Mouse (Mus musculus): ENCODE results near the gene Slc7a5. TPM values are rescaled to one million over a fixed set of nuclear protein-coding genes. Genes with fewer than 3 reads are reported as not detected.

Slc7a5 gene
- 39.6 and 41.1 TPM in 2 replicates for polyA plus RNA-seq (2015; fragmentation: Nextera tagmentation; extraction: Ambion mirVana)

DNA sequence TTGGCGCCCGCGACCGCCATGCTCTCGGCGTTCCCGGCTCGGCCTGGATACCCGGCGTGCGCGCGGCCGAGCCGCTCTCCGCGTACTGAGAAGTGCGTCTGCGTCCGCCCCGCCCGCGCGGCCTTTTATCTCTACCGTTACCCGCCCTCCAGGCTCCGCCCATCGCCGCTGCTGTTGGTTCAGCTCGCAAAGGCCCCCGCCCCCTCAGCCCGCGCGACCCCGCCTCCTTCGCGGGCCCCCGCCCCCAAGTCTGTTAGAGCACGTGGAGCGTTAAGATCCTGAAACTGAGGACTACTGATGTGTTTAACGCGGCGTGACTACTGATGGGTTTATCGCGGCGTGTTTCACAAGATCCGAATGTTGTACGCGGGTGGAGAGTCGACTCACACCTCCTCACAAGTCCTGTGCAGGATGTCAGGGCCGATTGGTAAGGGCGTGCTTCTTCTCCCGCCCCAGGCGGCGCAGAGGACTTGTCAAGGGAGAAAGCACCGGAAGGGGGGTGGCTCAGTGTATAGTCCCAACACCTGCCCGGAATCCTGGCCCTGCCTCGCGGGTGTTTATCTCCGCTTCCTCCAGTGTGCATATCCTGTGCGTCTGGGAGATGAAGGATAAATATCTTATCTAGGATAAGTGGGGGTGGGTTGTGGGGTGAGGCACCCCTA lies at the start of gene Slc7a5:
Gene Slc7a5 (minus strand): TSS at position 108 of the 662 bp plus-strand sequence.
- Histone ChIP-seq H3K36me3 (no peaks in the 10 kb centered on the region), H3K9ac (replicated peaks) (peak within 1 kb of the TSS; percentile 70), H3K27ac (replicated peaks) (peak within 1 kb of the TSS; percentile 76), H3K27me3 (replicated peaks) (peaks cover 5% of the 10 kb centered on the region; the same call in 1 of the 2 replicates), H3K4me1 (peaks cover 38% of the 10 kb centered on the region), H3K9me3 (replicated peaks) (no peaks in the 10 kb centered on the region), H3K4me3 (replicated peaks) (peak within 1 kb of the TSS; percentile 85), H3K4me2 (peak within 1 kb of the TSS; percentile 98)
- WGBS: under 1% methylated on average over 60 of the region's 61 CpGs
- ATAC-seq (ENCODE audit: low FRiP score): peak; percentile 94

GRCm38 (mm10) chr8:121955825-121956500 lies 48.5 kb upstream of the Slc7a5 start:
- no peaks in the 10 kb centered on the region; the same call in 1 of the 2 replicates for H3K36me3 ChIP-seq
- no peak overlapping the region for H3K4me3 ChIP-seq (replicated peaks)
- no peaks in the 10 kb centered on the region for H3K27me3 ChIP-seq (replicated peaks)
- H3K27ac ChIP-seq (replicated peaks): no peak overlapping the region
- peaks cover 30% of the 10 kb centered on the region for H3K4me1 ChIP-seq
- no peak overlapping the region for H3K4me2 ChIP-seq
- no peak for ATAC-seq (ENCODE audit: low FRiP score)
- no peak overlapping the region for H3K9ac ChIP-seq (replicated peaks)
- no peaks in the 10 kb centered on the region for H3K9me3 ChIP-seq (replicated peaks)
- WGBS: 83% methylated on average over 1 of the region's 1 CpGs

DNA sequence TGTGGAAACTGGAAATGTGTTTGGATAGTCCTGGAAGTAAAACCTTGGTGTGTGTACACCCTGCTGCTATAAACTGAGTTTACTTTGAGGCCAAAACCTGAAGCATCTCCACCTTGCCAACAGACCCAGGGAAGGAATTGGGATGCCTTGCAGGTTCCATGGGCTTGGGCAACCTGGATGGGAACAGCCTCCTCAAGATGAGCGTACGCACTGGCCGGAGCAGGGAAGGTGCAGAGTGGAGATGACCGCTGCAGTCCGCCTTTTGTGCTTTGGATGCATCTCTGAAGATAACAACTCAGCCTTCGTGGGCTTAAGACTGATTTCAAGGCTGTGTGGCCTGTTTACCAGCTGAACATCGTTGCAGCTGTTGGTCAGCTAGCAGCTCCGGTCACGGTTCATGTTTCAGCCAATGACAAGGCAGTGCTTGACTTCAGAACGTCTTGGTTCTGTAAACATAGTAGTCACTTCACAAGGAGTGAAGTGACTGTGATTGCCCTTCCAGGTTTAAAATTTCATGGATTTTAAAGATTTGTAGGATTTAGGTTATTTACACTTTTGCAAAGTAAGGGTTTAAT lies 47.6 kb upstream of the Slc7a5 start:
- Histone ChIP-seq H3K36me3 (no peaks in the 10 kb centered on the region; the same call in 1 of the 2 replicates), H3K4me1 (peaks cover 30% of the 10 kb centered on the region), H3K4me3 (replicated peaks) (no peak overlapping the region), H3K9me3 (replicated peaks) (no peaks in the 10 kb centered on the region), H3K9ac (replicated peaks) (no peak overlapping the region), H3K27ac (replicated peaks) (no peak overlapping the region), H3K27me3 (replicated peaks) (no peaks in the 10 kb centered on the region), H3K4me2 (no peak overlapping the region)
- ATAC-seq (ENCODE audit: low FRiP score): no peak
- WGBS: 82% methylated on average over 10 of the region's 10 CpGs

DNA sequence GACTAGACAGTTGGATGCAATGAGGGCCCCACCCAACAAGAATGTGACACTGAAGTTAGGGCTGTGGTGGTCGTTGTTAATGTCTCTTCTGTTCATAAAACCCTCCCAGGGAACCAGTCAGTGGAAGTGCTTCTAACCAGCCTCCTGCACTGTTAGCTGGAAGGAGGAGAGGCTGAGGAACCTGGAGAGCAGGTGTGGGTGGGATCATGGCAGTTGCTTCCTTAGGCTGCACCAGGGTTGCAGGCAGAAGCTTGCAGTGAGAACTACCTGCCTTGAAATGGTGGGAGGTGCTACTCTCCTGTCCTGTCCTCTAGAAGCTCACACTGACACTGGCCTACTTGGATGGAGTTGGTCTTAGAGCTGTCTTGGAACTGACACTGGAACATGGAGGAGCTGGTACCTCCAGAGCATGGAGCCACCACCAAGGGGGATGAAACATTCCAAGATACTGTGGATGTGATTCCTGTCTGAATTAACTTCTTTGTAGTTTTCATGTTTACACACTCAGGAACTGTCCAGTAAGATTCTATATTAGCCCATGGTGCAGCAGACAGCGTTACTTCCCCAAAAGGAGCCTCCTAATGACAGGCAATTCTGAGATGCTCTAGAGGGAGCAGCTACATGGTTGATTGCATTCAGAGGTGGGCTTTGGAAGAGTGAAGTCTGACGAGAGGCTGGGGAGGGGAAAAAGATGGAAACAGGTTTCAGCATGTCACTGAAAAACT lies 46.5 kb upstream of the Slc7a5 start:
- Histone ChIP-seq H3K4me2 (no peak overlapping the region), H3K36me3 (no peaks in the 10 kb centered on the region; the same call in 1 of the 2 replicates), H3K4me3 (replicated peaks) (no peak overlapping the region), H3K9ac (replicated peaks) (no peak overlapping the region), H3K27me3 (replicated peaks) (no peaks in the 10 kb centered on the region), H3K9me3 (replicated peaks) (no peaks in the 10 kb centered on the region), H3K27ac (replicated peaks) (no peak overlapping the region), H3K4me1 (peaks cover 35% of the 10 kb centered on the region)
- no peak for ATAC-seq (ENCODE audit: low FRiP score)
- 59% methylated on average over 3 of the region's 3 CpGs for WGBS

GRCm38 (mm10) chr8:121952800-121953199 lies 45.3 kb upstream of the Slc7a5 start:
- 86% methylated on average over 7 of the region's 7 CpGs for WGBS
- H3K4me2 ChIP-seq: peak overlapping the region; percentile 82
- no peak for ATAC-seq (ENCODE audit: low FRiP score)

GRCm38 (mm10) chr8:121952122-121952521 lies 44.6 kb upstream of the Slc7a5 start:
- no peak for ATAC-seq (ENCODE audit: low FRiP score)
- Histone ChIP-seq H3K9ac (replicated peaks) (no peak overlapping the region; the same call in 1 of the 2 replicates), H3K4me3 (replicated peaks) (peak overlapping the region; percentile 7; the same call in 1 of the 2 replicates), H3K4me1 (peaks cover 53% of the 10 kb centered on the region), H3K9me3 (replicated peaks) (no peaks in the 10 kb centered on the region), H3K27me3 (replicated peaks) (no peaks in the 10 kb centered on the region), H3K36me3 (no peaks in the 10 kb centered on the region; the same call in 1 of the 2 replicates), H3K27ac (replicated peaks) (no peak overlapping the region), H3K4me2 (peak overlapping the region; percentile 82)

More at GRCm38 (mm10) chr8:121952800-121953199, 45.3 kb upstream of the Slc7a5 start:
- Histone ChIP-seq H3K27ac (replicated peaks) (no peak overlapping the region), H3K4me1 (peaks cover 46% of the 10 kb centered on the region), H3K27me3 (replicated peaks) (no peaks in the 10 kb centered on the region), H3K36me3 (no peaks in the 10 kb centered on the region; the same call in 1 of the 2 replicates), H3K9me3 (replicated peaks) (no peaks in the 10 kb centered on the region), H3K4me3 (replicated peaks) (peak overlapping the region; percentile 7; the same call in 1 of the 2 replicates), H3K9ac (replicated peaks) (no peak overlapping the region)

DNA sequence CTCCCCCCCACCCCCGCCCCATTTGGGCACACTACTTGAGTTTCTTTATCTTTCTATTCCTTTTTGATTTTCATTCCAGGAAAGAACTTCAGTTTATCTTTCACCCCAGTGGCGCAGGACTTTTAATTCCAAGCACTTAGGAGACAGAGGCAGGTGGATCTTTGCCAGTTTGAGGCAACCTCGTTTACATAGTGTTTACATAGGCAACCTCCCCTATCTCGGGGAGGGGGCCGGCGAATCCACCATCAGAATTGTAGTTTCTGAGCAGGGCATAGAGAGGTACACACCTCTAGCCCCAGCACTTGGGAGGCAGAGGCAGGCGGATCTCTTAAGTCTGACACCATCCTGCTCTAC lies 44.1 kb upstream of the Slc7a5 start:
- Histone ChIP-seq H3K4me2 (peak overlapping the region; percentile 82), H3K9ac (replicated peaks) (peak overlapping the region; percentile 97), H3K4me1 (peaks cover 54% of the 10 kb centered on the region), H3K36me3 (no peaks in the 10 kb centered on the region; the same call in 1 of the 2 replicates), H3K4me3 (replicated peaks) (peak overlapping the region; percentile 84), H3K9me3 (replicated peaks) (no peaks in the 10 kb centered on the region), H3K27ac (replicated peaks) (peak overlapping the region; percentile 97), H3K27me3 (replicated peaks) (no peaks in the 10 kb centered on the region)
- no peak for ATAC-seq (ENCODE audit: low FRiP score)
- 33% methylated on average over 7 of the region's 7 CpGs for WGBS

DNA sequence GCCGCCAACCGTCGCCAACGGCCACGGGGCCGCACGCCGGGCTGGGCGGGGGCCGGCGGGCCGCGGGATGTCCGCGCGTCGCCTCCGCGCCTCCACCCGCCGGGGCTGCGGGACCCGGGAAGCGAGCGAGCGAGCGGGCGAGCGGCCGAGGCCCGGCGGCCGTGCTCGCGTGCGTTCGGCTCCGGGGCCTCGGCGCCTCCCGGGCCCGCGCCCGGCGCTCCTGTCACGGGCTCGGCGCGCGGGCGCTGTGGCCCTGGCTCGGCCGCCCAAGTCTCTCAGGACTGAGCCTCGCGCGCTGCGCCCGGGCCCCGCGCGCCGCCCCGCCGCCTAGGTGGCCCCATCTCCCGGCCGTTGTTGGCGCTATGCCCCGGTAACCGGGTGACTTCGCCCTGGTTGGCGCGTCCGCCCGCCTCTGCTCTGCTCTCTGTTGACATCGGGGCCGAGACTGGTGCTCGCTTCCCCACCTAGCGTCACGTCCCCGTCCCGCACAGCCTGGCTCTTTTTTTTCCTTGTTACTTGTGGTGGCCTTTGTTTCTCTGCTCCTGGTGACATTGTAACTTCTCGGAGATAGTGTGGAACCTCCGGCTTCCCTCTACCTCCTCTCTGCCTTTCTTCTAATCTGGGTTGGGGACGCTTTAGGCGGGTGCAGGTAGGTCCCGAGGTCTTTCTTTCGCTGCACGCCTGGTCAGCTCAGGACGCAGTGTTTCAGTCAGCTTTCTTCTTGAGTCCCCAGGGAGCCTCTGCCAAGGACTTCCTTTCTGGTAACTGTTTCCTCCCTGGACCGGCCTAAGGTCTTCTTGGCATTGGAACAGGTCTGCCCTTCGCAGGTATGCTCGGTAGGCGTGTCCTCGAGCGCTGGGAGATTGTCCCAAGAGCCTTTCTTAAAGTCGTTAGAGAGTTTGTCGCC lies 43.5 kb upstream of the Slc7a5 start:
- WGBS: under 1% methylated on average over 89 of the region's 97 CpGs
- no peaks in the 10 kb centered on the region for H3K27me3 ChIP-seq (replicated peaks)
- H3K36me3 ChIP-seq: no peaks in the 10 kb centered on the region; the same call in 1 of the 2 replicates
- H3K4me1 ChIP-seq: peaks cover 54% of the 10 kb centered on the region
- H3K27ac ChIP-seq (replicated peaks): peak overlapping the region; percentile 97
- peak overlapping the region; percentile 82 for H3K4me2 ChIP-seq
- peak overlapping the region; percentile 97 for H3K9ac ChIP-seq (replicated peaks)
- no peaks in the 10 kb centered on the region for H3K9me3 ChIP-seq (replicated peaks)
- peak overlapping the region; percentile 84 for H3K4me3 ChIP-seq (replicated peaks)
- peak; percentile 33 for ATAC-seq (ENCODE audit: low FRiP score)

- peak; percentile 96 for ATAC-seq (ENCODE audit: low FRiP score)
- Histone ChIP-seq H3K36me3 (no peaks in the 10 kb centered on the region; the same call in 1 of the 2 replicates), H3K27me3 (replicated peaks) (no peaks in the 10 kb centered on the region), H3K4me1 (peaks cover 54% of the 10 kb centered on the region), H3K4me2 (peak overlapping the region; percentile 82), H3K9ac (replicated peaks) (peak overlapping the region; percentile 97), H3K27ac (replicated peaks) (peak overlapping the region; percentile 97), H3K4me3 (replicated peaks) (peak overlapping the region; percentile 84), H3K9me3 (replicated peaks) (no peaks in the 10 kb centered on the region)
- WGBS: under 1% methylated on average over 57 of the region's 66 CpGs
Observed at GRCm38 (mm10) chr8:121949941-121950748, 42.7 kb upstream of the Slc7a5 start.

GRCm38 (mm10) chr8:121949222-121949800 lies 41.8 kb upstream of the Slc7a5 start, which contains the start of gene Banp:
Gene Banp (plus strand): TSS chr8:121949750.
- Histone ChIP-seq H3K36me3 (no peaks in the 10 kb centered on the region), H3K27ac (replicated peaks) (peak within 1 kb of the TSS; percentile 97), H3K4me2 (peak within 1 kb of the TSS; percentile 82), H3K9me3 (replicated peaks) (no peaks in the 10 kb centered on the region), H3K4me3 (replicated peaks) (peak within 1 kb of the TSS; percentile 84), H3K27me3 (replicated peaks) (no peaks in the 10 kb centered on the region), H3K4me1 (peaks cover 54% of the 10 kb centered on the region), H3K9ac (replicated peaks) (peak within 1 kb of the TSS; percentile 97)
- WGBS: 61% methylated on average over 6 of the region's 6 CpGs
- ATAC-seq (ENCODE audit: low FRiP score): no peak
